Comparison of ENCODE assay signal across 16 mouse cellular contexts in the genomic region with DNA sequence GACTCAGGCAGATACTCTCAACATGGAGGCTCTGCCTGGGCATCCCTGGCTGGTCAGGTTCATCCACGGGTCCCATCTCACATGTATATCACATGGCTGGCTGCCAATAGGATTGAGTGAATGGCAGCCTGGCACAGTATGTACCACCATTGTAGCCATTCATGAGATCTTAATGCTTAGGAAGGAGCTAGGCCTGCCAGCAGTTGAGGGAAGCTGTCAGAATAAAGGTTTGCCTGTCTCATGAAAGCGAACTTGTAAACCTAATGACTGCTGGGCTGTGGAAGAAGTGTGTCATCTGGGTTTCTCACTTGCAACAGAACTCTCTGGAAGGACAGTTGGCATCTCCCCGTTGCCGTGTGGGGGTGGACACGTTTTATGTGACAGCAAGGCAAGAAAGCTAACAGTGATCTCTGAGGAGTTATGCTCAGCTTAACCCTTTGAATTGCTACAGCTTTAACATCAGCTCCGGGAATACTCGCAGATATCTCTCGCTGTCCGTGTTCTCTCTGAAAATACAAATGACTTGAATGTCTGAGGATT. TPM values are rescaled to one million over a fixed set of nuclear protein-coding genes. Genes with fewer than 3 reads are reported as not detected.
DNase-seq lines count a peak whose midpoint lies in the region; ATAC-seq lines count a peak whose summit lies in the region.
"Had no signal": no experiment of that assay in that cellular context is flagged by ENCODE, and none has a peak within 500 bp of the region (broad histone marks: within the 10 kb centered on the region; RNA-seq: fewer than 3 reads in every experiment).

No protein-coding gene starts in this region.

- H3K27me3 ChIP-seq in hindbrain, embryonic 13.5 days, result no peaks in the 10 kb centered on the region
- H3K27me3 ChIP-seq in hindbrain, embryonic 11.5 days (ENCODE audit: control insufficient read depth, insufficient read depth, low read length), result no peaks in the 10 kb centered on the region
- H3K27me3 ChIP-seq in midbrain, embryonic 10.5 days (ENCODE audit: low read depth, poor library complexity, severe bottlenecking), result 0 out of 2 replicates have a peak, but pooled peaks cover 5% of the 10 kb centered on the region
- H3K27me3 ChIP-seq in midbrain, embryonic 16.5 days (ENCODE audit: control insufficient read depth, insufficient read depth, low read depth, low read length), result no peaks in the 10 kb centered on the region
- H3K27me3 ChIP-seq in forebrain, embryonic 16.5 days (replicated peaks; ENCODE audit: control insufficient read depth, insufficient read depth, low read length), result peaks cover 10% of the 10 kb centered on the region

- no peaks in the 10 kb centered on the region for H3K9me3 ChIP-seq in hindbrain, embryonic 13.5 days
- no peaks in the 10 kb centered on the region for H3K9me3 ChIP-seq in hindbrain, embryonic 11.5 days (ENCODE audit: control insufficient read depth, low read length)
- H3K9me3 ChIP-seq in midbrain, embryonic 10.5 days (replicated peaks), result no peaks in the 10 kb centered on the region
- H3K9me3 ChIP-seq in midbrain, embryonic 16.5 days (replicated peaks; ENCODE audit: control insufficient read depth, low read length, poor library complexity, severe bottlenecking), result no peaks in the 10 kb centered on the region
- no peaks in the 10 kb centered on the region for H3K9me3 ChIP-seq in forebrain, embryonic 16.5 days (ENCODE audit: control insufficient read depth, low read length)
- H3K9me3 ChIP-seq: embryonic facial prominence, embryonic 10.5 days; megakaryocyte, embryonic 14.5 days had no signal

- H3K9ac ChIP-seq in hindbrain, embryonic 13.5 days, result no peak overlapping the region
- no peak overlapping the region for H3K9ac ChIP-seq in hindbrain, embryonic 11.5 days (ENCODE audit: low read depth, low read length)
- no peak overlapping the region for H3K9ac ChIP-seq in midbrain, embryonic 16.5 days (ENCODE audit: low read depth, low read length)
- H3K9ac ChIP-seq in forebrain, embryonic 16.5 days (replicated peaks; ENCODE audit: low read depth, low read length), result no peak overlapping the region
- H3K9ac ChIP-seq: liver, embryonic 14.5 days had no signal

- WGBS in hindbrain, embryonic 13.5 days, result 64% methylated on average over 9 of the region's 9 CpGs
- WGBS in hindbrain, embryonic 11.5 days, result 79% methylated on average over 9 of the region's 9 CpGs
- WGBS in midbrain, embryonic 10.5 days, result 85% methylated on average over 9 of the region's 9 CpGs
- WGBS in midbrain, embryonic 16.5 days, result 56% methylated on average over 9 of the region's 9 CpGs
- WGBS in forebrain, embryonic 16.5 days, result 36% methylated on average over 9 of the region's 9 CpGs

- no peak for DNase-seq in hindbrain, embryonic 11.5 days (ENCODE audit: low spot score)
- no peak for DNase-seq in midbrain, embryonic 10.5 days (ENCODE audit: low spot score)
- peak; percentile 68 for DNase-seq in Muller cell, postnatal 12 days (ENCODE audit: inconsistent ontology term)
- DNase-seq: B cell, adult 2 months; gastrocnemius, postnatal 10 days; thymus, postnatal 4 days had no signal

- ATAC-seq in hindbrain, embryonic 13.5 days (ENCODE audit: low FRiP score), result no peak
- ATAC-seq in hindbrain, embryonic 11.5 days (ENCODE audit: low FRiP score), result no peak
- no peak for ATAC-seq in midbrain, embryonic 16.5 days
- ATAC-seq in forebrain, embryonic 16.5 days, result 0 out of 2 replicates have a peak, but pooled peaks have one; percentile 9
- no peak for ATAC-seq in megakaryocyte, adult 5-6 weeks (ENCODE audit: poor library complexity, severe bottlenecking)
- ATAC-seq: inflammation-experienced regulatory T-cells, adult 6 months; lung, postnatal 0 days had no signal

- peak overlapping the region; percentile 65 for H3K27ac ChIP-seq in hindbrain, embryonic 13.5 days
- H3K27ac ChIP-seq in hindbrain, embryonic 11.5 days (ENCODE audit: low read depth, low read length), result no peak overlapping the region
- H3K27ac ChIP-seq in midbrain, embryonic 10.5 days (replicated peaks), result 0 out of 2 replicates have a peak overlapping the region, but pooled peaks have one; percentile 38
- no peak overlapping the region for H3K27ac ChIP-seq in midbrain, embryonic 16.5 days (ENCODE audit: low read length)
- H3K27ac ChIP-seq in forebrain, embryonic 16.5 days (ENCODE audit: low read length), result no peak overlapping the region
- H3K27ac ChIP-seq: liver, embryonic 14.5 days had no signal

- H3K4me2 ChIP-seq in hindbrain, embryonic 13.5 days, result no peak overlapping the region
- H3K4me2 ChIP-seq in hindbrain, embryonic 11.5 days (replicated peaks; ENCODE audit: low read depth, low read length), result no peak overlapping the region
- no peak overlapping the region for H3K4me2 ChIP-seq in midbrain, embryonic 16.5 days (ENCODE audit: low read length)
- no peak overlapping the region for H3K4me2 ChIP-seq in forebrain, embryonic 16.5 days (ENCODE audit: low read length)

- H3K36me3 ChIP-seq in hindbrain, embryonic 13.5 days, result no peaks in the 10 kb centered on the region
- no peaks in the 10 kb centered on the region for H3K36me3 ChIP-seq in hindbrain, embryonic 11.5 days (ENCODE audit: control insufficient read depth, insufficient read depth, low read length)
- no peaks in the 10 kb centered on the region for H3K36me3 ChIP-seq in midbrain, embryonic 10.5 days
- no peaks in the 10 kb centered on the region for H3K36me3 ChIP-seq in midbrain, embryonic 16.5 days (ENCODE audit: control insufficient read depth, insufficient read depth, low read length)
- H3K36me3 ChIP-seq in forebrain, embryonic 16.5 days (ENCODE audit: control insufficient read depth, insufficient read depth), result no peaks in the 10 kb centered on the region
- H3K36me3 ChIP-seq: embryonic facial prominence, embryonic 10.5 days had no signal

- H3K4me3 ChIP-seq in hindbrain, embryonic 13.5 days, result no peak overlapping the region
- no peak overlapping the region for H3K4me3 ChIP-seq in hindbrain, embryonic 11.5 days (ENCODE audit: low read depth, low read length)
- H3K4me3 ChIP-seq in midbrain, embryonic 10.5 days, result no peak overlapping the region
- no peak overlapping the region for H3K4me3 ChIP-seq in midbrain, embryonic 16.5 days (ENCODE audit: low read depth, low read length)
- H3K4me3 ChIP-seq in forebrain, embryonic 16.5 days (replicated peaks; ENCODE audit: low read length), result no peak overlapping the region
- H3K4me3 ChIP-seq: embryonic facial prominence, embryonic 10.5 days; erythroblast, embryonic 14.5 days; megakaryocyte, embryonic 14.5 days had no signal

- peaks cover 65% of the 10 kb centered on the region for H3K4me1 ChIP-seq in hindbrain, embryonic 13.5 days (replicated peaks)
- peaks cover 9% of the 10 kb centered on the region; the same call in 1 of the 2 replicates for H3K4me1 ChIP-seq in hindbrain, embryonic 11.5 days (replicated peaks; ENCODE audit: control insufficient read depth, insufficient read depth, low read length)
- H3K4me1 ChIP-seq in midbrain, embryonic 10.5 days, result peaks cover 31% of the 10 kb centered on the region
- peaks cover 19% of the 10 kb centered on the region for H3K4me1 ChIP-seq in midbrain, embryonic 16.5 days (ENCODE audit: control insufficient read depth, insufficient read depth, low read length)
- peaks cover 34% of the 10 kb centered on the region for H3K4me1 ChIP-seq in forebrain, embryonic 16.5 days (replicated peaks; ENCODE audit: control insufficient read depth, insufficient read depth, low read length)

RNA-seq across cellular contexts. Expression of gene Wars, which starts 59.1 kb away (rescaled TPM):
- 102 and 106 TPM in 2 replicates for polyA plus RNA-seq in hindbrain, embryonic 13.5 days (2015; fragmentation: Nextera tagmentation; extraction: Ambion mirVana)
- polyA plus RNA-seq in hindbrain, embryonic 11.5 days (2014; fragmentation: Nextera tagmentation; extraction: Ambion mirVana), result 112 and 119 TPM in 2 replicates
- 151 and 156 TPM in 2 replicates for polyA plus RNA-seq in midbrain, embryonic 10.5 days (2016; fragmentation: Nextera tagmentation; extraction: Ambion mirVana)
- 105 and 109 TPM in 2 replicates for polyA plus RNA-seq in midbrain, embryonic 16.5 days (2015; fragmentation: Nextera tagmentation; extraction: Ambion mirVana)
- polyA plus RNA-seq in forebrain, embryonic 16.5 days (2015; fragmentation: Nextera tagmentation; extraction: Ambion mirVana), result 113 and 114 TPM in 2 replicates
- 20.0 and 22.6 TPM in 2 replicates for total RNA-seq in megakaryocyte, adult 5-6 weeks (2015)
- total RNA-seq in megakaryocyte, adult 5-6 weeks (2017), result 47.8 and 51.9 TPM in 2 replicates

RNA-seq across cellular contexts. Expression of gene Wdr25, which starts 59.6 kb away (rescaled TPM):
- 6.6 and 8.5 TPM in 2 replicates for polyA plus RNA-seq in hindbrain, embryonic 13.5 days (2015; fragmentation: Nextera tagmentation; extraction: Ambion mirVana)
- polyA plus RNA-seq in hindbrain, embryonic 11.5 days (2014; fragmentation: Nextera tagmentation; extraction: Ambion mirVana), result 3.5 and 5.4 TPM in 2 replicates
- 7.3 and 11.2 TPM in 2 replicates for polyA plus RNA-seq in midbrain, embryonic 10.5 days (2016; fragmentation: Nextera tagmentation; extraction: Ambion mirVana)
- 4.9 and 6.3 TPM in 2 replicates for polyA plus RNA-seq in midbrain, embryonic 16.5 days (2015; fragmentation: Nextera tagmentation; extraction: Ambion mirVana)
- polyA plus RNA-seq in forebrain, embryonic 16.5 days (2015; fragmentation: Nextera tagmentation; extraction: Ambion mirVana), result 8.6 and 9.1 TPM in 2 replicates
- 1.5 and 3.6 TPM in 2 replicates for total RNA-seq in megakaryocyte, adult 5-6 weeks (2015)
- 3.9 and 4.5 TPM in 2 replicates for total RNA-seq in megakaryocyte, adult 5-6 weeks (2017)

Comparison
In these comparisons a context has a peak if more than half of its experiments do, and no peak if none do; other contexts are left out.
1. H3K27ac ChIP-seq: peak in hindbrain, embryonic 13.5 days (single experiment) and midbrain, embryonic 10.5 days (single experiment); none in hindbrain, embryonic 11.5 days (single experiment), midbrain, embryonic 16.5 days (single experiment) and forebrain, embryonic 16.5 days (single experiment).